In the genomic region with DNA sequence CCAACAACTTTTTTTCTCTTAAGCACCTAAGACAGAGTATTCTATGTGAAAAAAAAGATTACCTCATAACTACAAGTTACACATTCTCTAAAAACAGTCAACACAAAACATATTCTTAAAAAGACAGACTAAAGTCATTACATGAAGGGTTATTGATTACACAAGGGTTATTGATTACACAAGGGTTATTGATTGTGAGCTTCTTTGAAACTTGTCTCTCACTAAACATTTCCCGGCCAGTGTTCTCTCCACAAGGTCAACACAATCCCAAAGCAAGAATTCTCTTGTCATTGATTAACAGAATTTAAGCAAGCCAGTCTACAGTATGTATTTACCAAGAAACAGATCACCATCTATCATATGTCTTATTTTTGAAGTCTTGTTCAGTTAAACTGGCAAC, we compare ENCODE assay signal across 24 mouse cellular contexts.
"Had no signal": no experiment of that assay in that cellular context is flagged by ENCODE, and none has a peak within 500 bp of the region (broad histone marks: within the 10 kb centered on the region; RNA-seq: fewer than 3 reads in every experiment).

No protein-coding gene starts in this region.

- H3K4me1 ChIP-seq: heart, embryonic 10.5 days; heart, embryonic 12.5 days; hindbrain, embryonic 10.5 days; hindbrain, embryonic 12.5 days; intestine, embryonic 15.5 days; limb, embryonic 13.5 days; limb, embryonic 15.5 days had no signal

- H3K9me3 ChIP-seq: heart, embryonic 10.5 days; heart, embryonic 12.5 days; hindbrain, embryonic 10.5 days; hindbrain, embryonic 12.5 days; intestine, embryonic 15.5 days; limb, embryonic 13.5 days; limb, embryonic 15.5 days had no signal

- H3K4me2 ChIP-seq: heart, embryonic 12.5 days; hindbrain, embryonic 12.5 days; hindbrain, embryonic 14.5 days; intestine, embryonic 15.5 days; limb, embryonic 13.5 days; limb, embryonic 15.5 days had no signal

- H3K27me3 ChIP-seq: heart, embryonic 12.5 days; hindbrain, embryonic 12.5 days; intestine, embryonic 15.5 days; limb, embryonic 13.5 days; limb, embryonic 15.5 days had no signal

- DNase-seq: gastrocnemius, adult 2 months; gastrocnemius, postnatal 10 days; gastrocnemius, postnatal 25 days; heart, adult 18-20 months; heart, postnatal 10 days; heart, postnatal 4 days; kidney, adult 18-20 months; kidney, postnatal 14 days; kidney, postnatal 36 days had no signal

- ATAC-seq: forebrain, embryonic 16.5 days; hindbrain, embryonic 16.5 days; inflammation-experienced regulatory T-cells, adult 6 months; intestine, embryonic 15.5 days; intestine, postnatal 0 days had no signal

- H3K9ac ChIP-seq: heart, embryonic 12.5 days; hindbrain, embryonic 12.5 days; hindbrain, embryonic 14.5 days; intestine, embryonic 15.5 days; limb, embryonic 13.5 days; limb, embryonic 15.5 days had no signal

- H3K4me3 ChIP-seq: gastrocnemius, adult 2 months; heart, embryonic 10.5 days; heart, embryonic 12.5 days; hindbrain, embryonic 10.5 days; hindbrain, embryonic 12.5 days; intestine, embryonic 15.5 days; layer of hippocampus, adult 2 months; left cerebral cortex, adult 2 months; limb, embryonic 13.5 days; limb, embryonic 15.5 days had no signal

- H3K36me3 ChIP-seq: heart, embryonic 10.5 days; heart, embryonic 12.5 days; hindbrain, embryonic 12.5 days; intestine, embryonic 15.5 days; limb, embryonic 13.5 days; limb, embryonic 15.5 days had no signal

- H3K27ac ChIP-seq: gastrocnemius, adult 2 months; heart, embryonic 10.5 days; hindbrain, embryonic 10.5 days; hindbrain, embryonic 12.5 days; hindbrain, embryonic 14.5 days; intestine, embryonic 15.5 days; kidney, postnatal 0 days; layer of hippocampus, adult 2 months; left cerebral cortex, adult 2 months; limb, embryonic 13.5 days; limb, embryonic 15.5 days had no signal
